9 mouse cellular contexts compared by ENCODE assay signal in genomic region chr9:44602766-44603165, GRCm38 (mm10). TPM values are rescaled to one million over a fixed set of nuclear protein-coding genes. Genes with fewer than 3 reads are reported as not detected.
DNase-seq lines count a peak whose midpoint lies in the region; ATAC-seq and TF ChIP-seq lines count a peak whose summit lies in the region.
"Had no signal": no experiment of that assay in that cellular context is flagged by ENCODE, and none has a peak within 500 bp of the region (broad histone marks: within the 10 kb centered on the region; RNA-seq: fewer than 3 reads in every experiment).

No protein-coding gene starts in this region.

- 76% methylated on average over 6 of the region's 6 CpGs for WGBS in liver, adult 2 months
- 76% methylated on average over 6 of the region's 6 CpGs for WGBS in embryonic facial prominence, embryonic 11.5 days
- 67% methylated on average over 6 of the region's 6 CpGs for whole genome bisulfite sequencing in intestine, postnatal 0 days
- WGBS in neural tube, embryonic 15.5 days, result 73% methylated on average over 6 of the region's 6 CpGs

- no peaks in the 10 kb centered on the region for H3K9me3 ChIP-seq in embryonic facial prominence, embryonic 11.5 days (replicated peaks; ENCODE audit: control insufficient read depth, low read length)
- H3K9me3 ChIP-seq in intestine, postnatal 0 days (ENCODE audit: control insufficient read depth), result no peaks in the 10 kb centered on the region
- H3K9me3 ChIP-seq in neural tube, embryonic 15.5 days (replicated peaks), result no peaks in the 10 kb centered on the region

- no peak for DNase-seq in liver, adult 2 months (ENCODE audit: extremely low read depth, low read depth, low spot score)
- DNase-seq in liver, result no peak
- DNase-seq in embryonic facial prominence, embryonic 11.5 days (ENCODE audit: low spot score), result no peak
- DNase-seq in cerebellum, adult 8-10 months, result no peak
- DNase-seq in urinary bladder, postnatal 10 days (ENCODE audit: low spot score), result no peak
- no peak for DNase-seq in cerebellum, adult 11 months

- H3K27ac ChIP-seq in liver, adult 2 months (replicated peaks; ENCODE audit: insufficient read depth, low read depth, low read length), result 0 out of 2 replicates have a peak overlapping the region, but pooled peaks have one; percentile 23
- H3K27ac ChIP-seq in embryonic facial prominence, embryonic 11.5 days (replicated peaks; ENCODE audit: low read depth, low read length), result 0 out of 2 replicates have a peak overlapping the region, but pooled peaks have one; percentile 96
- no peak overlapping the region for H3K27ac ChIP-seq in intestine, postnatal 0 days (ENCODE audit: low read depth, low read length)
- H3K27ac ChIP-seq in neural tube, embryonic 15.5 days (replicated peaks), result peak overlapping the region; percentile 100

- peaks cover 12% of the 10 kb centered on the region for H3K4me1 ChIP-seq in liver, adult 2 months (ENCODE audit: control insufficient read depth, insufficient read depth, low read length)
- H3K4me1 ChIP-seq in embryonic facial prominence, embryonic 11.5 days (ENCODE audit: control insufficient read depth, insufficient read depth, low read length), result peaks cover 3% of the 10 kb centered on the region; the same call in 1 of the 2 replicates
- H3K4me1 ChIP-seq in intestine, postnatal 0 days (replicated peaks; ENCODE audit: control insufficient read depth, insufficient read depth, low read length), result peaks cover 2% of the 10 kb centered on the region; the same call in 1 of the 2 replicates
- H3K4me1 ChIP-seq in neural tube, embryonic 15.5 days, result peaks cover 41% of the 10 kb centered on the region

- peak overlapping the region; percentile 44 for H3K9ac ChIP-seq in liver, adult 2 months (ENCODE audit: low read depth, low read length)
- H3K9ac ChIP-seq in embryonic facial prominence, embryonic 11.5 days (replicated peaks; ENCODE audit: low read length), result peak overlapping the region; percentile 41; the same call in 1 of the 2 replicates
- H3K9ac ChIP-seq in intestine, postnatal 0 days (ENCODE audit: low read depth, low read length), result peak overlapping the region; percentile 91; the same call in 1 of the 2 replicates
- H3K9ac ChIP-seq in neural tube, embryonic 15.5 days (replicated peaks), result no peak overlapping the region

- no peak for TF ChIP-seq CTCF in liver, adult 2 months (IDR thresholded peaks at IDR 0.05; ENCODE audit: low read depth, low read length)
- no peak for TF ChIP-seq CTCF in intestine, postnatal 0 days (IDR thresholded peaks at IDR 0.05; ENCODE audit: low read depth)

- no peak for ATAC-seq in embryonic facial prominence, embryonic 11.5 days (replicated peaks; ENCODE audit: insufficient number of reproducible peaks, low FRiP score, low TSS enrichment, low read depth)
- no peak for ATAC-seq in intestine, postnatal 0 days
- ATAC-seq in neural tube, embryonic 15.5 days (ENCODE audit: low FRiP score), result no peak

- H3K4me3 ChIP-seq in liver, adult 2 months (ENCODE audit: insufficient read depth, low read depth, low read length), result no peak overlapping the region; the same call in 1 of the 2 replicates
- H3K4me3 ChIP-seq in embryonic facial prominence, embryonic 11.5 days (ENCODE audit: low read depth, low read length), result peak overlapping the region; percentile 99
- H3K4me3 ChIP-seq in intestine, postnatal 0 days (ENCODE audit: low read depth, low read length), result no peak overlapping the region
- peak overlapping the region; percentile 98; the same call in 1 of the 2 replicates for H3K4me3 ChIP-seq in neural tube, embryonic 15.5 days (replicated peaks)

- peak overlapping the region; percentile 80 for H3K4me2 ChIP-seq in embryonic facial prominence, embryonic 11.5 days (ENCODE audit: low read depth, low read length)
- H3K4me2 ChIP-seq in intestine, postnatal 0 days (replicated peaks; ENCODE audit: low read depth), result peak overlapping the region; percentile 87
- peak overlapping the region; percentile 95 for H3K4me2 ChIP-seq in neural tube, embryonic 15.5 days

- no peaks in the 10 kb centered on the region for H3K36me3 ChIP-seq in liver, adult 2 months (ENCODE audit: control insufficient read depth, insufficient read depth, low read length)
- H3K36me3 ChIP-seq in embryonic facial prominence, embryonic 11.5 days (replicated peaks; ENCODE audit: control insufficient read depth, insufficient read depth, low read depth, low read length), result peaks cover 2% of the 10 kb centered on the region; the same call in 1 of the 2 replicates
- 0 out of 2 replicates have a peak, but pooled peaks cover 6% of the 10 kb centered on the region for H3K36me3 ChIP-seq in intestine, postnatal 0 days (ENCODE audit: control insufficient read depth, insufficient read depth)
- peaks cover 4% of the 10 kb centered on the region; the same call in 1 of the 2 replicates for H3K36me3 ChIP-seq in neural tube, embryonic 15.5 days

- peaks cover 23% of the 10 kb centered on the region; the same call in 1 of the 2 replicates for H3K79me2 ChIP-seq in liver, adult 2 months (ENCODE audit: control insufficient read depth, insufficient read depth, low read length)

- no peak for TF ChIP-seq POLR2A in liver, adult 2 months (IDR thresholded peaks at IDR 0.05; ENCODE audit: extremely low read depth, insufficient read depth, low read length)

- H3K27me3 ChIP-seq in liver, adult 2 months (ENCODE audit: control insufficient read depth, insufficient read depth, low read length), result no peaks in the 10 kb centered on the region
- H3K27me3 ChIP-seq in embryonic facial prominence, embryonic 11.5 days (ENCODE audit: control insufficient read depth, insufficient read depth, low read length), result no peaks in the 10 kb centered on the region
- no peaks in the 10 kb centered on the region for H3K27me3 ChIP-seq in intestine, postnatal 0 days (replicated peaks; ENCODE audit: control insufficient read depth, insufficient read depth, low read length)
- no peaks in the 10 kb centered on the region for H3K27me3 ChIP-seq in neural tube, embryonic 15.5 days (replicated peaks)

RNA-seq across cellular contexts. Expression of gene Ddx6, which starts 1.9 kb away (rescaled TPM):
- total RNA-seq in liver, adult 2 months (2014; rRNA removed), result 58.4 and 58.7 TPM in 2 replicates
- polyA plus RNA-seq in liver, adult 2 months (2012; rRNA removed), result 8.4 and 8.8 TPM in 2 replicates
- 14.0 and 15.4 TPM in 2 replicates for polyA plus RNA-seq in embryonic facial prominence, embryonic 11.5 days (2014; fragmentation: Nextera tagmentation; extraction: Ambion mirVana)
- 7.3 and 9.5 TPM in 2 replicates for polyA plus RNA-seq in intestine, postnatal 0 days (2015; fragmentation: Nextera tagmentation; extraction: Ambion mirVana)
- polyA plus RNA-seq in neural tube, embryonic 15.5 days (2015; fragmentation: Nextera tagmentation; extraction: Ambion mirVana), result 15.1 and 16.8 TPM in 2 replicates

RNA-seq across cellular contexts. Expression of gene Cxcr5, which starts 41.1 kb away (rescaled TPM):
- 0.18 and 0.20 TPM in 2 replicates for total RNA-seq in liver, adult 2 months (2014; rRNA removed)
- 0.24 and 1.4 TPM in 2 replicates for polyA plus RNA-seq in liver, adult 2 months (2012; rRNA removed)
- polyA plus RNA-seq in embryonic facial prominence, embryonic 11.5 days (2014; fragmentation: Nextera tagmentation; extraction: Ambion mirVana), result 0.13 and 0.31 TPM in 2 replicates
- polyA plus RNA-seq in intestine, postnatal 0 days (2015; fragmentation: Nextera tagmentation; extraction: Ambion mirVana), result 0.21 and 0.25 TPM in 2 replicates
- polyA plus RNA-seq in neural tube, embryonic 15.5 days (2015; fragmentation: Nextera tagmentation; extraction: Ambion mirVana), result 0.26 TPM in 1 of 2 replicates, not detected in the other
- total RNA-seq: left cerebral cortex, postnatal 4 days had no signal

Comparison
In these comparisons a context has a peak if more than half of its experiments do, and no peak if none do; other contexts are left out.
1. H3K4me3 ChIP-seq: peak in embryonic facial prominence, embryonic 11.5 days (single experiment) and neural tube, embryonic 15.5 days (single experiment); none in liver, adult 2 months (single experiment) and intestine, postnatal 0 days (single experiment).
2. Peak in every context shown above with its lines, with median percentiles within 50 percentile points of each other: H3K4me2 ChIP-seq.